Mouse (Mus musculus) naive thymus-derived CD4-positive, alpha-beta T cell, adult 2 months (primary cell): ENCODE measurements around the gene Arhgap9.

Experiments used
- DNase-seq: peaks from one replicate; pipeline ENCODE4 v3.0.0-alpha.2; 2011; ENCODE audit warnings: low read depth

Arhgap9 gene

GRCm38 (mm10) chr10:127322669-127323068 lies 905 bp downstream of the Arhgap9 start:
- no peak for DNase-seq

GRCm38 (mm10) chr10:127323131-127323855 lies 1.5 kb downstream of the Arhgap9 start:
- DNase-seq = peak; percentile 51

GRCm38 (mm10) chr10:127324495-127324894 lies 2.7 kb downstream of the Arhgap9 start:
- peak; percentile 93 for DNase-seq

GRCm38 (mm10) chr10:127325454-127326016 lies 3.8 kb downstream of the Arhgap9 start:
- DNase-seq = peak; percentile 59

- DNase-seq = no peak
Measured at GRCm38 (mm10) chr10:127326017-127326801, 4.4 kb downstream of the Arhgap9 start.

- DNase-seq = no peak
Measured at GRCm38 (mm10) chr10:127326828-127327227, 5.1 kb downstream of the Arhgap9 start.

- DNase-seq = no peak
Measured at GRCm38 (mm10) chr10:127327461-127328145, 5.8 kb downstream of the Arhgap9 start.

GRCm38 (mm10) chr10:127330212-127330611 lies 8.4 kb downstream of the Arhgap9 start:
- DNase-seq = no peak

- peak; percentile 57 for DNase-seq
Measured at GRCm38 (mm10) chr10:127332211-127332874, 10.6 kb downstream of the Arhgap9 start.

- peak; percentile 69 for DNase-seq
Measured at GRCm38 (mm10) chr10:127333152-127333551, 11.4 kb downstream of the Arhgap9 start.

GRCm38 (mm10) chr10:127335271-127335670 lies 13.5 kb downstream of the Arhgap9 start:
- DNase-seq = no peak

GRCm38 (mm10) chr10:127336952-127337351 lies 15.2 kb downstream of the Arhgap9 start:
- DNase-seq = no peak

- DNase-seq = peak; percentile 70
Measured at GRCm38 (mm10) chr10:127337536-127338099, 15.9 kb downstream of the Arhgap9 start.

GRCm38 (mm10) chr10:127338930-127339682 lies 17.3 kb downstream of the Arhgap9 start:
- DNase-seq = peak; percentile 94

GRCm38 (mm10) chr10:127339683-127340576 lies 18.2 kb downstream of the Arhgap9 start:
- DNase-seq = no peak

- DNase-seq = no peak
Measured at GRCm38 (mm10) chr10:127340577-127341359, 19.0 kb downstream of the Arhgap9 start.

- no peak for DNase-seq
Measured at GRCm38 (mm10) chr10:127341360-127341690, 19.6 kb downstream of the Arhgap9 start.

- DNase-seq = peak; percentile 91
Measured at GRCm38 (mm10) chr10:127341891-127342639, 20.3 kb downstream of the Arhgap9 start, which contains the start of gene Gli1. Gene Gli1 (minus strand): TSS chr10:127341974.
